ENCODE assay signal across 26 mouse cellular contexts in the genomic region with DNA sequence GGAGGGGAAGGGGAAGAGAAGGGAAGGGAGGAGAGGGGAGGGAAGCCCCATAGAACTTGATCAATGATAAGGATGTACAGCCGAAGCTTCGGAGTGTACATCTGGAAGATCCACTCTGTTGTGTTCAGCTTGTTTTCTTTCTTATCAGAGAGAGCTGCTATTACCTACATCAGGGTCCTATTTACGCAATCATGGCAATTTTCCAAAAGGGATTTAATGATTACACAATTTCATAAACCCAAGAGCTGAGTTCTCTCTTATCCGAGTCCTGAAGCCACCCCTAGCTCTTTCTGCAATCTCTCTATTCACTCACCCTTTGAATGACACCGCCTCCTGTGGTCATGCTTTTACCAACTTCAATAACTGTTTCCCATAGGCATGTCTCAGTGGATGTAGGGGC. TPM values are rescaled to one million over a fixed set of nuclear protein-coding genes. Genes with fewer than 3 reads are reported as not detected.
DNase-seq lines count a peak whose midpoint lies in the region; ATAC-seq and TF ChIP-seq lines count a peak whose summit lies in the region.
"Had no signal": no experiment of that assay in that cellular context is flagged by ENCODE, and none has a peak within 500 bp of the region (broad histone marks: within the 10 kb centered on the region; RNA-seq: fewer than 3 reads in every experiment).

No protein-coding gene starts in this region.

- DNase-seq in liver, adult 2 months (ENCODE audit: extremely low read depth, low read depth, low spot score) = peak; percentile 61
- DNase-seq in liver, postnatal 0 days = no peak
- peak; percentile 71 for DNase-seq in midbrain, embryonic 11.5 days (ENCODE audit: low spot score, missing footprints)
- DNase-seq in NIH3T3 (ENCODE audit: low read depth) = peak; percentile 4
- no peak for DNase-seq in kidney, adult 11 months
- no peak for DNase-seq in stomach, postnatal 0 days (ENCODE audit: low spot score)
- DNase-seq: adrenal gland, postnatal 10 days; adrenal gland, postnatal 25 days; B cell, adult 2 months; cerebellum, adult 11 months; cerebellum, adult 18-20 months; cerebellum, adult 8-10 months; cerebellum, postnatal 14 days; cerebellum, postnatal 36 days; embryo, embryonic 11 days had no signal

- 53% methylated on average over 5 of the region's 5 CpGs for WGBS in liver, adult 2 months
- WGBS in liver, postnatal 0 days (ENCODE audit: insufficient replicate concordance) = 69% methylated on average over 5 of the region's 5 CpGs
- WGBS in midbrain, embryonic 11.5 days = 88% methylated on average over 5 of the region's 5 CpGs
- 80% methylated on average over 5 of the region's 5 CpGs for WGBS in midbrain, embryonic 13.5 days
- WGBS in stomach, postnatal 0 days = 67% methylated on average over 5 of the region's 5 CpGs

- no peak for TF ChIP-seq POLR2A in liver, adult 2 months (IDR thresholded peaks at IDR 0.05; ENCODE audit: extremely low read depth, insufficient read depth, low read length)

- no peak for TF ChIP-seq CTCF in liver, adult 2 months (IDR thresholded peaks at IDR 0.05; ENCODE audit: low read depth, low read length)
- TF ChIP-seq CTCF in liver, postnatal 0 days (IDR thresholded peaks at IDR 0.05; ENCODE audit: low read depth) = no peak
- no peak for TF ChIP-seq CTCF in stomach, postnatal 0 days (IDR thresholded peaks at IDR 0.05; ENCODE audit: low read depth)

- H3K27ac ChIP-seq in liver, adult 2 months (replicated peaks; ENCODE audit: insufficient read depth, low read depth, low read length) = no peak overlapping the region
- H3K27ac ChIP-seq in liver, postnatal 0 days (ENCODE audit: low read depth) = no peak overlapping the region
- no peak overlapping the region for H3K27ac ChIP-seq in midbrain, embryonic 11.5 days (ENCODE audit: low read depth, low read length)
- H3K27ac ChIP-seq in midbrain, embryonic 13.5 days = no peak overlapping the region
- no peak overlapping the region for H3K27ac ChIP-seq in stomach, postnatal 0 days (replicated peaks)
- H3K27ac ChIP-seq: embryonic facial prominence, embryonic 13.5 days; embryonic facial prominence, embryonic 15.5 days; forebrain, embryonic 10.5 days; forebrain, embryonic 12.5 days had no signal

- no peak for ATAC-seq in liver, postnatal 0 days
- no peak for ATAC-seq in midbrain, embryonic 11.5 days (ENCODE audit: low FRiP score)
- no peak for ATAC-seq in midbrain, embryonic 13.5 days
- ATAC-seq in stomach, postnatal 0 days (ENCODE audit: low FRiP score, low TSS enrichment) = no peak
- ATAC-seq: CD4-positive, CD25-positive, alpha-beta regulatory T cell, adult 4 months; forebrain, embryonic 14.5 days; forebrain, embryonic 16.5 days had no signal

- TF ChIP-seq EP300 in liver, postnatal 0 days (IDR thresholded peaks at IDR 0.05; ENCODE audit: low read depth) = no peak
- no peak for TF ChIP-seq EP300 in stomach, postnatal 0 days (optimal IDR thresholded peaks at IDR 0.05)

- 0 out of 2 replicates have a peak, but pooled peaks cover 2% of the 10 kb centered on the region for H3K4me1 ChIP-seq in liver, adult 2 months (ENCODE audit: control insufficient read depth, insufficient read depth, low read length)
- no peaks in the 10 kb centered on the region for H3K4me1 ChIP-seq in liver, postnatal 0 days (ENCODE audit: insufficient read depth)
- peaks cover 4% of the 10 kb centered on the region; the same call in 1 of the 2 replicates for H3K4me1 ChIP-seq in midbrain, embryonic 11.5 days (ENCODE audit: control insufficient read depth, insufficient read depth, low read length)
- H3K4me1 ChIP-seq in midbrain, embryonic 13.5 days (replicated peaks) = peaks cover 22% of the 10 kb centered on the region
- H3K4me1 ChIP-seq in stomach, postnatal 0 days (replicated peaks; ENCODE audit: control insufficient read depth, insufficient read depth) = no peaks in the 10 kb centered on the region
- H3K4me1 ChIP-seq: embryonic facial prominence, embryonic 15.5 days had no signal

- no peaks in the 10 kb centered on the region for H3K79me2 ChIP-seq in liver, adult 2 months (ENCODE audit: control insufficient read depth, insufficient read depth, low read length)

- H3K9ac ChIP-seq in liver, adult 2 months (ENCODE audit: low read depth, low read length) = no peak overlapping the region
- no peak overlapping the region for H3K9ac ChIP-seq in liver, postnatal 0 days (replicated peaks)
- no peak overlapping the region for H3K9ac ChIP-seq in midbrain, embryonic 11.5 days (ENCODE audit: low read length)
- H3K9ac ChIP-seq in midbrain, embryonic 13.5 days (replicated peaks) = no peak overlapping the region
- H3K9ac ChIP-seq in stomach, postnatal 0 days (ENCODE audit: low read length) = no peak overlapping the region
- H3K9ac ChIP-seq: embryonic facial prominence, embryonic 13.5 days; embryonic facial prominence, embryonic 15.5 days; forebrain, embryonic 12.5 days had no signal

- H3K4me3 ChIP-seq in liver, adult 2 months (ENCODE audit: insufficient read depth, low read depth, low read length) = no peak overlapping the region
- H3K4me3 ChIP-seq in liver, postnatal 0 days (ENCODE audit: low read depth, low read length) = no peak overlapping the region
- no peak overlapping the region for H3K4me3 ChIP-seq in midbrain, embryonic 11.5 days (ENCODE audit: low read depth, low read length)
- H3K4me3 ChIP-seq in midbrain, embryonic 13.5 days (replicated peaks) = no peak overlapping the region
- H3K4me3 ChIP-seq in stomach, postnatal 0 days (ENCODE audit: low read depth, low read length) = no peak overlapping the region
- H3K4me3 ChIP-seq: embryonic facial prominence, embryonic 13.5 days; embryonic facial prominence, embryonic 15.5 days; erythroblast, embryonic 14.5 days; forebrain, embryonic 10.5 days; forebrain, embryonic 12.5 days had no signal

- no peaks in the 10 kb centered on the region for H3K36me3 ChIP-seq in liver, adult 2 months (ENCODE audit: control insufficient read depth, insufficient read depth, low read length)
- H3K36me3 ChIP-seq in liver, postnatal 0 days (replicated peaks; ENCODE audit: insufficient read depth, low read length) = no peaks in the 10 kb centered on the region
- no peaks in the 10 kb centered on the region for H3K36me3 ChIP-seq in midbrain, embryonic 11.5 days (ENCODE audit: control insufficient read depth, insufficient read depth, low read length)
- H3K36me3 ChIP-seq in midbrain, embryonic 13.5 days = no peaks in the 10 kb centered on the region
- no peaks in the 10 kb centered on the region for H3K36me3 ChIP-seq in stomach, postnatal 0 days (ENCODE audit: control insufficient read depth, insufficient read depth, low read length)
- H3K36me3 ChIP-seq: embryonic facial prominence, embryonic 13.5 days; embryonic facial prominence, embryonic 15.5 days; forebrain, embryonic 10.5 days; forebrain, embryonic 12.5 days; G1E had no signal

- H3K27me3 ChIP-seq in liver, adult 2 months (ENCODE audit: control insufficient read depth, insufficient read depth, low read length) = 0 out of 2 replicates have a peak, but pooled peaks cover 3% of the 10 kb centered on the region
- H3K27me3 ChIP-seq in liver, postnatal 0 days (ENCODE audit: insufficient read depth, low read length) = no peaks in the 10 kb centered on the region
- no peaks in the 10 kb centered on the region for H3K27me3 ChIP-seq in midbrain, embryonic 11.5 days (ENCODE audit: control insufficient read depth, insufficient read depth, low read length)
- H3K27me3 ChIP-seq in midbrain, embryonic 13.5 days = 0 out of 2 replicates have a peak, but pooled peaks cover 3% of the 10 kb centered on the region
- no peaks in the 10 kb centered on the region for H3K27me3 ChIP-seq in stomach, postnatal 0 days (ENCODE audit: control insufficient read depth, insufficient read depth, low read length)
- H3K27me3 ChIP-seq: CH12.LX; embryonic facial prominence, embryonic 13.5 days; embryonic facial prominence, embryonic 15.5 days had no signal

- H3K9me3 ChIP-seq in liver, postnatal 0 days (ENCODE audit: low read length) = no peaks in the 10 kb centered on the region
- H3K9me3 ChIP-seq in midbrain, embryonic 11.5 days (ENCODE audit: control insufficient read depth, low read length) = no peaks in the 10 kb centered on the region
- H3K9me3 ChIP-seq in midbrain, embryonic 13.5 days = no peaks in the 10 kb centered on the region
- no peaks in the 10 kb centered on the region for H3K9me3 ChIP-seq in stomach, postnatal 0 days (ENCODE audit: control insufficient read depth, low read length)
- H3K9me3 ChIP-seq: embryonic facial prominence, embryonic 13.5 days; embryonic facial prominence, embryonic 15.5 days; forebrain, embryonic 10.5 days; forebrain, embryonic 12.5 days had no signal

- no peak overlapping the region for H3K4me2 ChIP-seq in liver, postnatal 0 days (ENCODE audit: low read depth, low read length)
- no peak overlapping the region for H3K4me2 ChIP-seq in midbrain, embryonic 11.5 days
- no peak overlapping the region for H3K4me2 ChIP-seq in midbrain, embryonic 13.5 days (replicated peaks)
- no peak overlapping the region for H3K4me2 ChIP-seq in stomach, postnatal 0 days (replicated peaks; ENCODE audit: low read depth)
- H3K4me2 ChIP-seq: embryonic facial prominence, embryonic 13.5 days; embryonic facial prominence, embryonic 15.5 days; forebrain, embryonic 12.5 days had no signal

RNA-seq across cellular contexts. Expression of a gene that starts 45.4 kb away (rescaled TPM):
- total RNA-seq in liver, adult 2 months (2014; rRNA removed) = 0.20 and 0.37 TPM in 2 replicates
- polyA plus RNA-seq in liver, adult 2 months (2012; rRNA removed) = 0.10 and 0.16 TPM in 2 replicates
- polyA plus RNA-seq in liver, postnatal 0 days (2015; fragmentation: Nextera tagmentation; extraction: Ambion mirVana) = 0.60 and 0.65 TPM in 2 replicates
- polyA plus RNA-seq in midbrain, embryonic 11.5 days (2014; fragmentation: Nextera tagmentation; extraction: Ambion mirVana) = 2.7 and 3.2 TPM in 2 replicates
- polyA plus RNA-seq in midbrain, embryonic 13.5 days (2015; fragmentation: Nextera tagmentation; extraction: Ambion mirVana) = 2.7 and 3.1 TPM in 2 replicates
- polyA plus RNA-seq in stomach, postnatal 0 days (2015; fragmentation: Nextera tagmentation; extraction: Ambion mirVana) = 0.74 and 1.1 TPM in 2 replicates
- total RNA-seq: G1E had no signal
- polyA plus RNA-seq: erythroblast, embryonic 14.5 days; G1E had no signal

Comparison
In these comparisons a context has a peak if more than half of its experiments do, and no peak if none do; other contexts are left out.
1. DNase-seq: peak in liver, adult 2 months (single experiment), midbrain, embryonic 11.5 days (single experiment) and NIH3T3 (single experiment); none in liver, postnatal 0 days (single experiment), kidney, adult 11 months (single experiment) and stomach, postnatal 0 days (single experiment).